Mouse (Mus musculus) ES-Bruce4 (cell line): ENCODE results near the gene Tnr.

ENCODE experiments used
- CTCF ChIP-seq: IDR thresholded peaks from one replicate; pipeline ENCODE4 v1.8.1; 2011; ENCODE audit warnings: low read depth, low read length
- EP300 ChIP-seq: IDR thresholded peaks from 2 replicates; pipeline ENCODE4 v1.6.1; 2011; ENCODE audit warnings: low read depth, low read length; ENCODE audit not compliant: insufficient read depth
- POLR2A ChIP-seq: IDR thresholded peaks from one replicate; pipeline ENCODE4 v1.8.1; 2011; ENCODE audit warnings: low read length; ENCODE audit not compliant: insufficient read depth

DNA sequence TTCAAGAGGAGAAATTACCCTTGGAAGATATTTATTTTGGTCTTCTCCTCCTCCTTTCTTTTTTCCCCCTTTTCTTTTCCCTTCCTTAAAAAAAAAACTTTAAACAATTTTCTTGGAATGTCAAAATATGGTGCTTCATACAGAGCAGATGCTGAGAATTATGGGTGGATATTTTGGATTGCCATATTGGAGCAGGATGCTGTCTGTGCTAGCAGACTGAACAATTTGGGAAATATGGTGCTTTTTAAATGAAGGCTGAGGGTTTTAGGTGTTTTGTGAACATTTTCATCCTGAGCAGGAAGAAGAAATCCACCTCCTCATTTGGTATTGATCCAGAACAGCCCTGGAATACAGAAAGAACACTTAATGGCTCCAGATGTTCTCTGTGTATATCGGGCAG lies 41.6 kb downstream of the Tnr start:
- no peak for TF ChIP-seq CTCF
- TF ChIP-seq EP300, result no peak
- no peak for TF ChIP-seq POLR2A
